Mouse (Mus musculus) thymus, adult 2 months (tissue): ENCODE results near the gene Pdia2.

ENCODE experiments used
- CTCF ChIP-seq: fragments of 200-500 bp; IDR thresholded peaks from 2 replicates; pipeline ENCODE4 v1.5.1; 2012; ENCODE audit warnings: mild to moderate bottlenecking, control low read depth, low read length, moderate library complexity, borderline replicate concordance; ENCODE audit not compliant: control insufficient read depth, poor library complexity, insufficient read depth; ENCODE audit errors: extremely low read depth
- POLR2A ChIP-seq: fragments of 200-500 bp; IDR thresholded peaks from 2 replicates; pipeline ENCODE4 v1.6.1; 2012; ENCODE audit warnings: mild to moderate bottlenecking, low read length, control low read depth, moderate library complexity; ENCODE audit not compliant: control insufficient read depth, poor library complexity, insufficient read depth; ENCODE audit errors: extremely low read depth

- TF ChIP-seq CTCF (no peak), POLR2A (no peak)
Observed at GRCm38 (mm10) chr17:26239551-26239950, 40.7 kb upstream of the Pdia2 start.
